Mouse (Mus musculus): ENCODE measurements around the gene Invs. TPM values are rescaled to one million over a fixed set of nuclear protein-coding genes. Genes with fewer than 3 reads are reported as not detected.

Gene Invs
- total and polyA plus RNA-seq, 3 experiments, result 1.4 to 2.9 (median 2.6) TPM

DNA sequence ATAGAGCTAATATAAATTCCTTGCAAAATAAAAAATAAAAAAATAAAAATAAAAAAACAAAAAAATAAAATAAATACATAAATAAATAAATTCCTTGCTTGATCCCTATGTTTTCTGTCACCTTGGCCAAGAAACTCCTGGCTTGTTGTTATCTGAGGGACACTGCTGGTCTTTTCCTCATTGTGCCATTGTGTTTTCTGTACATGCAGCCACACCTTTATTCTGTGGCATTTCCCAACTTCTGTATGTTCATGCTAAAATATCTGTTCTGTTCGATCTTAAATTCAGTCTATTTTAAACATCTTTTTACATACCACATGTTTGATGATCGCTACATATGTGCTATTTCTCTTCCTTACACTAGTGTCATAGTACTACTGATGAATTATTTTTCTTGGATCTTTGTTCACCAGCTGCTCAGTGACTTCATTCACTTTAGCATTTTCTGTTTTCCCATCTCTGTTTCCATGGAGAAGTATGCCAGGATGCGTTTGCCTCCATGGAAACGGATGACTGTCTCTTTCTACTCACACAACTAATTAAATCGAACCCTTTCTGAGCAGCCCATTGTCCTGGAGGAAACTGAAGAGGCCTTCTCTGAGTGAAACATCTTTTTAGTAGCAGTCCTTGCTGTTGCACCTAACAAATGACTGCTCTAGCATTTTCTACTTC is 7.7 kb downstream of the Invs start:
- Histone ChIP-seq H3K79me2 (replicated peaks; ENCODE audit: control insufficient read depth, insufficient read depth, low read length) (no peaks in the 10 kb centered on the region), H3K27me3 (ENCODE audit: control insufficient read depth, insufficient read depth, low read length) (no peaks in the 10 kb centered on the region), H3K9ac (ENCODE audit: low read depth, low read length) (no peak overlapping the region), H3K4me3 (no peak overlapping the region), H3K4me1 (ENCODE audit: control insufficient read depth, insufficient read depth, low read length) (no peaks in the 10 kb centered on the region), H3K27ac (no peak overlapping the region), H3K36me3 (ENCODE audit: control insufficient read depth, insufficient read depth, low read length) (no peaks in the 10 kb centered on the region)
- no peak for TF ChIP-seq POLR2A (IDR thresholded peaks at IDR 0.05; ENCODE audit: insufficient read depth, low read depth, low read length)
- TF ChIP-seq EP300 (IDR thresholded peaks at IDR 0.05; ENCODE audit: insufficient read depth, low read depth, low read length), result no peak
- no peak for TF ChIP-seq CTCF (IDR thresholded peaks at IDR 0.05)
- 77% methylated on average over 5 of the region's 5 CpGs for WGBS
- no peak for DNase-seq
- intact Hi-C loops (cut with DNase I), result loop anchor here (10.0 kb wide), 1 partner anchor 812 kb away; the partner anchor contains the start of genes Alg2 and Sec61b

DNA sequence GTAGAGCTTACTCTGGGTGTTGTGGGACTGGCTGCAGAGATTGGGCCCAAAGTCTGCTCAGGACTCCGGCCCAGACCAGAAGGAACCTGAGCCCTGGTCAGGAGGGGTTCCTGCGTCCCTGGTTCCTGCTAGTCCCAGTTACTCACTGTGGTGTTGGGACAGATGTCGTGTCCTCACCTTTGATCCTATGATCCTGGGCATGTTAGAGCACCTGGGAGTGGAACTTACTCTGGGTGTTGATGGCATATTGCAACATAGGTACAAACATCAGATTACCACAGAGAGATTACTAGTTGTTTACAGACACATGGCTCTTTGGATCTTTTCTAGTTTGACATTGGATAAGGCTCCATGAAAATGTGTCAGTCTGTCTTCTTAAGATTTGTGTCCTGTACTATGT is 35.3 kb downstream of the Invs start:
- Histone ChIP-seq H3K4me3 (no peak overlapping the region), H3K27ac (no peak overlapping the region), H3K36me3 (ENCODE audit: control insufficient read depth, insufficient read depth, low read length) (no peaks in the 10 kb centered on the region), H3K9ac (ENCODE audit: low read depth, low read length) (no peak overlapping the region), H3K79me2 (replicated peaks; ENCODE audit: control insufficient read depth, insufficient read depth, low read length) (no peaks in the 10 kb centered on the region), H3K27me3 (ENCODE audit: control insufficient read depth, insufficient read depth, low read length) (no peaks in the 10 kb centered on the region), H3K4me1 (ENCODE audit: control insufficient read depth, insufficient read depth, low read length) (no peaks in the 10 kb centered on the region)
- DNase-seq, result no peak
- intact Hi-C loops (cut with DNase I), result no loop called here
- no peak for TF ChIP-seq EP300 (IDR thresholded peaks at IDR 0.05; ENCODE audit: insufficient read depth, low read depth, low read length)
- no peak for TF ChIP-seq CTCF (IDR thresholded peaks at IDR 0.05)
- no peak for TF ChIP-seq POLR2A (IDR thresholded peaks at IDR 0.05; ENCODE audit: insufficient read depth, low read depth, low read length)
- WGBS, result 89% methylated on average over 3 of the region's 3 CpGs

DNA sequence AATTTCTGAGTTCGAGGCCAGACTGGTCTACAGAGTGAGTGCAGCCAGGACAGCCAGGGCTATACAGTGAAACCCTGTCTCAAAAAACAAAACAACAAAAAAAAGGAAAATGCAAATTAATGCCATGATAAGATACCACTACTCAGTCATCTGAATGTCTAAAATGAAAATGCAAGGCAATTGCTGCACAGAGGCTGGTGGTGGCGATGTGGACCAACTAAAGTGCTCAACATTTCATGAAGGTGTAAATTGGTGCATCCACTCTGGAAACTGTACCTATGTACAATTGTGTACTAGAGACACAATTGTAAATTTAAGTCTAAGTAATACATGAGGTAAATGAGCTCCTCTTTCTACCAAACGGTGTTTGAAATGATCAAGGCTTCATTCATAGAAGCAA is 36.5 kb downstream of the Invs start:
- no peak overlapping the region for H3K4me3 ChIP-seq
- H3K36me3 ChIP-seq (ENCODE audit: control insufficient read depth, insufficient read depth, low read length), result no peaks in the 10 kb centered on the region
- 94% methylated on average over 3 of the region's 3 CpGs for WGBS
- H3K27ac ChIP-seq, result no peak overlapping the region
- TF ChIP-seq EP300 (IDR thresholded peaks at IDR 0.05; ENCODE audit: insufficient read depth, low read depth, low read length) (no peak), CTCF (IDR thresholded peaks at IDR 0.05) (no peak), POLR2A (IDR thresholded peaks at IDR 0.05; ENCODE audit: insufficient read depth, low read depth, low read length) (no peak)
- H3K9ac ChIP-seq (ENCODE audit: low read depth, low read length), result no peak overlapping the region
- intact Hi-C loops (cut with DNase I), result no loop called here
- H3K79me2 ChIP-seq (replicated peaks; ENCODE audit: control insufficient read depth, insufficient read depth, low read length), result no peaks in the 10 kb centered on the region
- H3K27me3 ChIP-seq (ENCODE audit: control insufficient read depth, insufficient read depth, low read length), result no peaks in the 10 kb centered on the region
- no peak for DNase-seq
- no peaks in the 10 kb centered on the region for H3K4me1 ChIP-seq (ENCODE audit: control insufficient read depth, insufficient read depth, low read length)

DNA sequence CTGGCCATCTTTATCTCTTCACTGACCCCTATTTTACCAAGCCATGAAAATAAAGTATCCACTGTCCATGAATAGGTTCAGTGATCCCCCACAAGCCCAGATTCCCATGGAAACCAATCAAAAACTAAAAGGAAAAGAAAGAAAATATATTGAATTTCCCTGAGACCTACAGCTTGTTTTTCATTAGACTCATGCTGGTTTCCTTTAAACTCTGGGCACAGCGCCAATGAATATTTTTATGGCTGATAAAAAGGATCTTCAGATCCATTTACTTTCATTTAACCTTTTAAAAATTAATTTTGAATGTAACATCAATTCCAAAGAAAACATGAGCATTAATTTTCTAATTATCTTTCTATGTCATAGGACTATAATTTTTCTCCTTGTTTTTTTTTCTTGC is 41.7 kb downstream of the Invs start:
- intact Hi-C loops (cut with DNase I), result no loop called here
- WGBS, result 56% methylated on average over 1 of the region's 1 CpGs
- TF ChIP-seq EP300 (IDR thresholded peaks at IDR 0.05; ENCODE audit: insufficient read depth, low read depth, low read length) (no peak), POLR2A (IDR thresholded peaks at IDR 0.05; ENCODE audit: insufficient read depth, low read depth, low read length) (no peak), CTCF (IDR thresholded peaks at IDR 0.05) (no peak)
- Histone ChIP-seq H3K79me2 (replicated peaks; ENCODE audit: control insufficient read depth, insufficient read depth, low read length) (no peaks in the 10 kb centered on the region), H3K27ac (no peak overlapping the region), H3K9ac (ENCODE audit: low read depth, low read length) (no peak overlapping the region), H3K4me1 (ENCODE audit: control insufficient read depth, insufficient read depth, low read length) (no peaks in the 10 kb centered on the region), H3K36me3 (ENCODE audit: control insufficient read depth, insufficient read depth, low read length) (no peaks in the 10 kb centered on the region), H3K4me3 (no peak overlapping the region), H3K27me3 (ENCODE audit: control insufficient read depth, insufficient read depth, low read length) (no peaks in the 10 kb centered on the region)
- DNase-seq, result no peak

DNA sequence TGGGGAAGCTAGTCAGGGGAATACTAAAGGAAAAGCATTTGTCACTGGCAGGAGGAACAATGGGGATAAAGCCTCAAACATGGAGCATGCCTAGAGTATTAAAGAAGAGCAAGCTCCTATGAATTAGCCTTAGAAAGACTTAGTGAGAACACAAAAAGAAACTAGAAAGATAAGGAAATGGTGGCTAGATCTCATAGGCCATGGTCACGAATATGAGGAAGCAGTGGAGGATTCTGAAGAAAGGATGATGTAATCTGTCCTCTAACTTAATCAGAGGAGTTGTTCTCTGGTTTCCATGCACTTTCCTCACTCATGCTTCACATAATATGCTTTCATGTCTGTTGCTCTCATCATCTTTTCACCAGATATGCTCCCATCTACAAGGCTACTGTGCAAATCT is 42.5 kb downstream of the Invs start:
- no peak overlapping the region for H3K4me3 ChIP-seq
- no peaks in the 10 kb centered on the region for H3K36me3 ChIP-seq (ENCODE audit: control insufficient read depth, insufficient read depth, low read length)
- no peaks in the 10 kb centered on the region for H3K4me1 ChIP-seq (ENCODE audit: control insufficient read depth, insufficient read depth, low read length)
- H3K27me3 ChIP-seq (ENCODE audit: control insufficient read depth, insufficient read depth, low read length), result no peaks in the 10 kb centered on the region
- no peak for DNase-seq
- 32% methylated on average over 1 of the region's 1 CpGs for WGBS
- intact Hi-C loops (cut with DNase I), result no loop called here
- H3K9ac ChIP-seq (ENCODE audit: low read depth, low read length), result no peak overlapping the region
- TF ChIP-seq EP300 (IDR thresholded peaks at IDR 0.05; ENCODE audit: insufficient read depth, low read depth, low read length), result no peak
- no peak for TF ChIP-seq CTCF (IDR thresholded peaks at IDR 0.05)
- TF ChIP-seq POLR2A (IDR thresholded peaks at IDR 0.05; ENCODE audit: insufficient read depth, low read depth, low read length), result no peak
- no peak overlapping the region for H3K27ac ChIP-seq
- H3K79me2 ChIP-seq (replicated peaks; ENCODE audit: control insufficient read depth, insufficient read depth, low read length), result no peaks in the 10 kb centered on the region

DNA sequence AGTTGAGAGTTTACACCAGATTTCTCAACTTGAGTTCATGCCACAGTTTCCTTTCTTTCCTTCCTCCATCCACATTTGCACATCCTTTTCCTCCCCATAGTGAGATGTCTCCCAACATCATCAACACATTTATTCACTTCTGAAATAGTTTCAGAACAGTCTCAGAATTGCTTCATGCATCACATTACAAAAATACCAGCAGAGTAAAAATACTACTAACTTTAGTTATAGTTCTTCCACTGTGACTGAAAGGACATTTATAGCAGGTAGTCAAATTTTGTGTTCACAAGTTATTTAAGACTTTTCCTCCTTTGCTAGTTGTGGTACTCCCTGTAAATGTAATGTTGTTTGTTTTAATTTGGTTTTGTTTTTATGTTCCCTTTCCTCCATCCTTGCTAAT is 47.6 kb downstream of the Invs start:
- Histone ChIP-seq H3K79me2 (replicated peaks; ENCODE audit: control insufficient read depth, insufficient read depth, low read length) (no peaks in the 10 kb centered on the region), H3K4me3 (no peak overlapping the region), H3K9ac (ENCODE audit: low read depth, low read length) (no peak overlapping the region), H3K4me1 (ENCODE audit: control insufficient read depth, insufficient read depth, low read length) (no peaks in the 10 kb centered on the region), H3K36me3 (ENCODE audit: control insufficient read depth, insufficient read depth, low read length) (no peaks in the 10 kb centered on the region), H3K27ac (no peak overlapping the region), H3K27me3 (ENCODE audit: control insufficient read depth, insufficient read depth, low read length) (no peaks in the 10 kb centered on the region)
- no peak for DNase-seq
- TF ChIP-seq CTCF (IDR thresholded peaks at IDR 0.05) (no peak), EP300 (IDR thresholded peaks at IDR 0.05; ENCODE audit: insufficient read depth, low read depth, low read length) (no peak), POLR2A (IDR thresholded peaks at IDR 0.05; ENCODE audit: insufficient read depth, low read depth, low read length) (no peak)
- intact Hi-C loops (cut with DNase I), result no loop called here
